Mouse (Mus musculus) urinary bladder, postnatal 36 days (tissue): Measurements from ENCODE around the gene Mrps15.
A peak's percentile ranks its signal among the peaks of the same experiment; 100 is the strongest.
"Not testable (repeated sequence)": the region's sequence is repeated elsewhere in the genome, so short reads cannot be mapped to it uniquely, and the experiment has no call there.

Source experiments
- DNase-seq, 2 experiments: peaks; one replicate each; pipeline ENCODE4 v3.0.0; 2022; ENCODE audit warnings: low spot score in 2 of 2, mixed read lengths in 1 of 2

The Mrps15 gene

GRCm38 (mm10) chr4:126077833-126078232, 31.1 kb downstream of the Mrps15 start:
- DNase-seq, result no peak

- no peak for DNase-seq
Observed at GRCm38 (mm10) chr4:126079266-126079665, 32.5 kb downstream of the Mrps15 start.

GRCm38 (mm10) chr4:126081601-126082000, 34.9 kb downstream of the Mrps15 start:
- no peak for DNase-seq

GRCm38 (mm10) chr4:126083021-126083420, 36.3 kb downstream of the Mrps15 start:
- no peak for DNase-seq

GRCm38 (mm10) chr4:126084382-126084781, 37.7 kb downstream of the Mrps15 start:
- no peak for DNase-seq

GRCm38 (mm10) chr4:126085996-126086576, 39.4 kb downstream of the Mrps15 start:
- DNase-seq, result peak; percentile 71 to 80

GRCm38 (mm10) chr4:126090101-126090847, 43.5 kb downstream of the Mrps15 start:
- DNase-seq, result no peak

GRCm38 (mm10) chr4:126090848-126091124, 44.1 kb downstream of the Mrps15 start:
- no peak for DNase-seq

GRCm38 (mm10) chr4:126091873-126092272, 45.1 kb downstream of the Mrps15 start:
- no peak for DNase-seq

GRCm38 (mm10) chr4:126095622-126096430, 49.1 kb downstream of the Mrps15 start:
- DNase-seq, result not testable (repeated sequence)

GRCm38 (mm10) chr4:126096464-126097111, 49.9 kb downstream of the Mrps15 start, which contains the start of gene Lsm10:
Lsm10 (plus strand) TSS chr4:126096623.
- DNase-seq, result peak; percentile 92 to 97

- no peak for DNase-seq
Observed at GRCm38 (mm10) chr4:126097711-126098253, 51.1 kb downstream of the Mrps15 start.

- DNase-seq, result no peak
Observed at GRCm38 (mm10) chr4:126099365-126099764, 52.6 kb downstream of the Mrps15 start.

- no peak for DNase-seq
Observed at GRCm38 (mm10) chr4:126100764-126101163, 54.0 kb downstream of the Mrps15 start.

GRCm38 (mm10) chr4:126102061-126102841, 55.5 kb downstream of the Mrps15 start:
- DNase-seq, result peak in 1 of 2 experiments; percentile 39

- peak; percentile 88 to 93 for DNase-seq
Observed at GRCm38 (mm10) chr4:126103057-126103581, 56.4 kb downstream of the Mrps15 start.

- peak; percentile 91 to 95 for DNase-seq
Observed at GRCm38 (mm10) chr4:126103590-126104068, 56.9 kb downstream of the Mrps15 start, which contains the start of gene Stk40. Stk40 (plus strand) TSS chr4:126103957.

GRCm38 (mm10) chr4:126104261-126105075, 57.7 kb downstream of the Mrps15 start:
- DNase-seq, result peak in 1 of 2 experiments; percentile 44
